Mouse (Mus musculus): Measurements from ENCODE around the gene 5330417C22Rik.
A peak's percentile ranks its signal among the peaks of the same experiment; 100 is the strongest.

5330417C22Rik gene

DNA sequence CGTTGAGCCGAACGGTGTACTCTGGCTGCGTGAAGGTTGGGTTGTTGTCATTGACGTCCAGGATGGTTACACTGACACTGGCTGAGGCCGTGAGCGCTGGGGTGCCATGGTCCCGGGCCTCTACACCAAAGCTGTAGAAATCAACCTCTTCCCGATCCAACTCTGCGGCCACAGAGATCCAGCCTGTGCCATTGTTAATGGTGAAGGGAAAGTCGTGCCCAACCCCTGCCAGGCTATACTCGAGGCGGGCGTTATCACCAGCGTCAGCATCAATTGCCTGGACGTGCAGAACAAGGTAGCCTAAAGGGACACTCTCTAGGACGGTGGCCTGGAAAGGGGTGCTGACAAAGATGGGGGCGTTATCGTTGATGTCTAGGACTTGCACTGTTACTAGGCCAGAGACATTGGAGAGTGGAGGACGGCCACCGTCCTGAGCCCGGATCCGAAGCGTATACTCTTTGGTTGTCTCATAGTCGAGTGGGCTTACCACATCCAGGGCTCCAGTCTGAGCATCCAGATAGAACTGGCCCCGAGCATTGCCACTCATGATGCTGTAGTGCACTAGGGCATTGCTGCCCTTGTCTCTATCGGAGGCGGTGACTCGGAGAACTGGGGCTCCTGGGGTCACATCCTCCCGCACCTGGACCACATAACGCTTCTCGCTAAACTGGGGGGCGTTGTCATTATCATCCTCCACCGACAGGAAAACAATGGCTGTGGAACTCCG is 122.5 kb downstream of the 5330417C22Rik start:
- DNase-seq (ENCODE audit: low spot score), result no peak

DNA sequence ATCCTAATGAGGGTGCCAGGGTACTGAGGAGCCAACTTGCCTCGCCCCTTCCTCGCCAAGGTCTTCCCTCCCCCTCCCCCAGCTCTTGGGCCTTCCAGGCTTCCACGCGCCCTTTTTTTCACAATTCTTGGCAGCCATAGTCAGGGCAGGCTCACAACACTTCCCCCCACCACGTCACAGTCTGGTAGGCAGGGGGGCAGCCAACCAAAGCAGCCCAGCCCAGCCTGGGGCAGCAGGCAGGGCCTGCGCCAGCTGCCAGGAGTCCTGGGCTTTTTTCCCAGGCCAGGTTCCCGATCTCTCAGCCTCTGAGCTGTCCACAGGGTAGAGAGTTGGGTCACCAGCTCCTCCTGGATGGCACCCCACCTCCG is 124.6 kb downstream of the 5330417C22Rik start:
- peak; percentile 54 for DNase-seq (ENCODE audit: low spot score)

DNA sequence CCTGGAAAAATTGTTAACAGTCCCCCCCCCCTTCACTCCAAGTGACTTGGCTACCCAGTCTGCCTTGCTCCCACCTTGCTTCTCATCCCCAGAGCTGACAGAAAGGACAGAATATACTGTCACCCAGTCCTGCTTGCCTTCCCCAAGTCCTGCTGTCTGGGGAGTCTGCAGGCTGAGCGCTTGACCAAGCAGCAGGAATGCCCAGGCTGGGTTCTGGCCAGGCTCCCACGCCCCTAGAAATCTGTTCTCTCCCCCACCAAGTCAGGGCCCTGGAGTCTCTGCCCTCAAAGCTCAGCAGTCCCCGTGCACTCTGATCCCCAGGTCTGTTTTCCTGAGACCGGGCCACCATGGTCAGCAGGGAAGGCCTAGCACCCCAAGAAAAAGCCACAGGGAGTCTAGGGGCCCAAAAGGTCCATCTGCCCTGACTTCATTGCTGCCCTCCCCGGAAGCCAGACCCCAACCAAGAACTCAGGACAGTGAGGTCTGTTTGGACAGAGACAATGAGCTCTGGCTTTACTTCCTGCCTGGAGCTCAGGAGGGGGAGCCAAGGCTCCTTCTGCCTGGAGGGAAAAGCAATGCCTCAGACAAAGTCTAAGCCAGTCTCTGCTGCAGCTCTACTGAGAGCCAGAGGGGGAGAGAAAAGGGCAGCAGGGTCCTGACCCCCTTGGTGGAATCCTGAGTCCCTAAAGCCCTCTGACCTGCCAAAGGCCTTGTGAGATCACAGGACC is 125.1 kb downstream of the 5330417C22Rik start:
- peak; percentile 49 for DNase-seq (ENCODE audit: low spot score)

DNA sequence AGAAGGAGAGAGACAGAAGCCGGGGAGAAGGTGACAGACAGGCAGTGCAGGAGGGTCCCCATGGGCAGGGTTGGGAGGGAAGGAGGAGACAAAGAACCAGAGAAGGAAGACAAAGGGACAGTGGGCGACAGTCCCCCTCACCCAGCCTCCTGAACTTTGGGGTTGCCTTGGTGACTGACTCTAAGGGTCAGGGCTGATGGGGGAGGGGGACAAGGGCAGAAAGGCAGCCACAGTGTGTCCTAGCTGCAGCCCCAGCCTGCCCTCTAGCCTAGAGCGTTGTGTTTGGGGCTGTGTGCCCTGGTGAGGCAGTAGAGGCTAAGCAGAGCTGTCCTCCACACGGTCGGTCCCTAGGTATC is 126.0 kb downstream of the 5330417C22Rik start:
- peak; percentile 89 for DNase-seq (ENCODE audit: low spot score)

DNA sequence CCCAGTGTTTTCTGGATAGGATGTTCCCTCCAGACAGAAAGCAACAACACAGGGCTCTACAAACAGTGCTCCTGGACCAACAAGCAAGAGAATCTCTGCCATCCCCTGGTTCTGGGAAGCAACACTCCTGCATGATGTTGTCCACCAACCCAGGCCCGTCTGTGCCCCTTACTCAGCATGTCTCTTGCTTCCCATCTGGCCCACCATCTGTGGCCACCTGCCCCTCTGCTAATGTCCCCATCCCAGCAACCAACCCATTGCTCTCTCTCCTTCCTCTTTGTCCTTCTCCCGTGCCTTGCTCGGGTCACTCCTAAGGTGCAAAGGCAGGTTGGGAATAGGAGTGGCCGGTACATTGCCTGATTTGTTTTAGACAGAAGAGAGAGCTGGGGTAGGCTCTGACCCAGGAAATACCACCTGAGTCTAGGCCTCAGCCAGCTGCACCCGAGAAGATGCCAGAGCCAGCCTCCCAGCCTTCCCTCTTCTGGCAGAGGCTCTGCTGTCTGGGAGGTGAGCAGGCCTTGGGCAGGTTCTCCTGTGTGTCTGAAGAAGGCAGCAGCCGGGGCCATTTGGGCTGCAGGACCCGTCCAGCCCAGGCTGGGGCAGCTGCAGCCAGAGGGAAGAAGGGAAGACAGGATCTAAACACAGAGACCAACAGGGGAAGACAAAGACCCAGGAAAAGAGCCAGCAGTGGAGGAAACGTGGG is 126.5 kb downstream of the 5330417C22Rik start:
- DNase-seq (ENCODE audit: low spot score), result no peak

DNA sequence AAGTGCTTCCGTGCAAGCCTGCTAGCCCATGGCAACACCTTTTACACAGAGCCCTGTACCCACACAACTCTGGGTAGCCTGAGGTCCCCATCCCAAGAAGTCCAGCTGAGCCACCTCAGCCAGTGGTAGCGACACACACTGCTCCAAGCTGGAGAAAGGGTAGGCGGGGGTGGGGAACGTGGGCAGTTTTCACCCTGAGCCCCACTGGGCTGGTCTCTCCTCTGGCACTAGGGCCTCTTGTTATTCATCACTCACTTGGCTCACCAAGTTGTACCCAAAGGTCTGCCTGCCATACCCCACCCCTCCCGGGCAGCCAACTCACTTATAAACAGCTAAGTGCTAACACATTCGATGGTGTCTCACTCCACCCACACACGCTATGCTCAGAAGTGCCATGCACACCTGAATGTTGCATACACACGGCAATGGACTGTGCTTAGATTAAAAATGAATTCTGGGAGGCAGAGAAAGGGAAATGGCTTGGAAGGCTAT is 127.8 kb downstream of the 5330417C22Rik start:
- no peak for DNase-seq (ENCODE audit: low spot score)

DNA sequence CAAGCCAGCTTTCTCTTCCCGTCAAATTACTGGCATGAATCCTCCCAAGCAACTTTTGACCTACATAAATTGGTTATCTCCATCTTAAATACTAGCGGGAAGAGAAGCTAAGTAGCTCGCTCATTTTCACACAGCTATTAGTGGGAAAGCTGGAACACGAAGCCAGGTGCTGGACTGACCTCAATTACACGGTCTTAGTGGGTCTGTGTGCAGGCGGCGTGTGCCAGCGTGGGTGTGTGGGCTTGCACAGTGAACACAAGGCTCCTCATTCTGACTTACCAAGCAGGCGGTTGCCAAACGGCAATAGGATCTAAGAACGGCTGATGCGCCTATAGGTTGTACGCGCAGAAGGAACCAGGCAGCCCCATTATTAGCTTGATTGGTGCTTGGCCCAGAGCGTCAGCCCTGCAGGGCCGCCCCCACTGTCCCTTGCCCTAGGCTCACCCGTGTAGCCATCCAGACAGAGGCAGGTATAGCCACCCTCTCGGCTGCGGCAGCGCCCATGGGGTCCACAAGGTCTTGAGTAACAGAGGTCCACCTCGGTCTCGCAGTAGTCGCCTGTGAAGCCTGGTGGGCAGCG is 129.9 kb downstream of the 5330417C22Rik start:
- no peak for DNase-seq (ENCODE audit: low spot score)
